Mouse (Mus musculus) heart, embryonic 12.5 days (tissue): ENCODE data around the gene Gdf9. TPM values are rescaled to one million over a fixed set of nuclear protein-coding genes. Genes with fewer than 3 reads are reported as not detected.
A peak's percentile ranks its signal among the peaks of the same experiment; 100 is the strongest.

Experiments used
- ATAC-seq: fragments of 200-750 bp; cut with Nextera tagmentation; 2 replicates; pipeline ENCODE4 v1.8.0; 2017; ENCODE audit warnings: moderate TSS enrichment, moderate library complexity; ENCODE audit not compliant: insufficient number of reproducible peaks, low FRiP score
- H3K27ac ChIP-seq: fragments of 300-500 bp; sonication (generic); 2 replicates; pipeline ENCODE4 v1.5.1; 2016; ENCODE audit warnings: mild to moderate bottlenecking, moderate library complexity; ENCODE audit not compliant: poor library complexity, severe bottlenecking
- H3K27me3 ChIP-seq: fragments of 300-500 bp; sonication (generic); replicated peaks from 2 replicates; pipeline ENCODE4 v1.6.1; 2016; ENCODE audit warnings: mild to moderate bottlenecking, moderate library complexity
- H3K36me3 ChIP-seq: fragments of 300-500 bp; sonication (generic); 2 replicates; pipeline ENCODE4 v1.6.1; 2016; ENCODE audit warnings: mild to moderate bottlenecking, moderate library complexity
- H3K4me1 ChIP-seq: fragments of 300-500 bp; sonication (generic); replicated peaks from 2 replicates; pipeline ENCODE4 v1.6.1; 2016; ENCODE audit warnings: mild to moderate bottlenecking
- H3K4me2 ChIP-seq: fragments of 300-500 bp; sonication (generic); 2 replicates; pipeline ENCODE4 v1.6.1; 2016; ENCODE audit warnings: mild to moderate bottlenecking, moderate library complexity
- H3K4me3 ChIP-seq: fragments of 300-500 bp; sonication (generic); 2 replicates; pipeline ENCODE4 v1.5.1; 2016; ENCODE audit warnings: mild to moderate bottlenecking
- H3K9ac ChIP-seq: fragments of 300-500 bp; sonication (generic); 2 replicates; pipeline ENCODE4 v1.6.1; 2016; ENCODE audit warnings: mild to moderate bottlenecking, moderate library complexity
- H3K9me3 ChIP-seq: fragments of 300-500 bp; sonication (generic); replicated peaks from 2 replicates; pipeline ENCODE4 v1.6.1; 2016; ENCODE audit warnings: mild to moderate bottlenecking, moderate library complexity
- WGBS: fragments of 180-500 bp; shearing (Covaris S2); methylation state at CpG from one replicate; pipeline ENCODE4 v1.1.7; 2016; 5-methylcytosine and 5-hydroxymethylcytosine counted together
- polyA plus RNA-seq: library from polyadenylated mRNA; unstranded; fragments of >200 nt; fragmentation: Nextera tagmentation; extraction: Ambion mirVana; gene quantifications from 2 replicates; pipeline ENCODE4 v1.2.1, GENCODE M21; 2016

Gene Gdf9
- polyA plus RNA-seq, 1 experiment from 2014 or later, result 0.56 TPM

DNA sequence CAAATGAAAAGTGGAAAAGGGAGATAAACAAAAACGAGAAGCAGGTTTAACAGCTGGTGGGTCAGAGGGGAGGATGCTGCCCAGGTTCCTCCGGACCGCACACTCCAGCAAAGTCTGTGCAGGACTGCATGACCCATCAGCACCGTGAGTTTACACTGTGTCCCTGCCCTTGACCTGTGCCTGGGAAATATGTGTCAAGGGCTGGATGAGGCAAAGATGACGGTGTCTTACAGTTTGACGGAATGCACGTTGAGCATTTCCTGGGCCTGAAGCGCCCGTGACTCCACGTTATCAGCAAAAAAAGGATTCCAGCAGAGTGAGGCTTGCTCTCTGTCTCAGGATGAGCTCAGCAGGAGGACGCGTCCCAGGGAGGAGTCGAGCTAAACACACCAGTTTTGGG, 14.7 kb downstream of the Gdf9 start:
- Histone ChIP-seq H3K36me3 (no peaks in the 10 kb centered on the region), H3K4me2 (no peak overlapping the region), H3K9ac (no peak overlapping the region; the same call in 1 of the 2 replicates), H3K9me3 (no peaks in the 10 kb centered on the region), H3K4me1 (peaks cover 16% of the 10 kb centered on the region), H3K4me3 (no peak overlapping the region), H3K27me3 (0 out of 2 replicates have a peak, but pooled peaks cover 3% of the 10 kb centered on the region), H3K27ac (no peak overlapping the region)
- 29% methylated on average over 13 of the region's 13 CpGs for WGBS
- no peak for ATAC-seq

GRCm38 (mm10) chr11:53446183-53446582, 15.4 kb downstream of the Gdf9 start:
- H3K4me1 ChIP-seq, result peaks cover 16% of the 10 kb centered on the region
- H3K4me2 ChIP-seq, result no peak overlapping the region
- ATAC-seq, result no peak
- 85% methylated on average over 13 of the region's 13 CpGs for WGBS
- H3K27me3 ChIP-seq, result 0 out of 2 replicates have a peak, but pooled peaks cover 3% of the 10 kb centered on the region
- H3K27ac ChIP-seq, result no peak overlapping the region
- no peaks in the 10 kb centered on the region for H3K9me3 ChIP-seq
- H3K36me3 ChIP-seq, result no peaks in the 10 kb centered on the region
- H3K4me3 ChIP-seq, result no peak overlapping the region
- no peak overlapping the region for H3K9ac ChIP-seq

GRCm38 (mm10) chr11:53447996-53448395, 17.2 kb downstream of the Gdf9 start:
- Histone ChIP-seq H3K36me3 (no peaks in the 10 kb centered on the region), H3K4me2 (no peak overlapping the region), H3K27me3 (0 out of 2 replicates have a peak, but pooled peaks cover 3% of the 10 kb centered on the region), H3K9me3 (no peaks in the 10 kb centered on the region), H3K4me1 (0 out of 2 replicates have a peak, but pooled peaks cover 7% of the 10 kb centered on the region), H3K4me3 (no peak overlapping the region), H3K27ac (no peak overlapping the region), H3K9ac (no peak overlapping the region)
- WGBS, result 88% methylated on average over 8 of the region's 8 CpGs
- ATAC-seq, result no peak

DNA sequence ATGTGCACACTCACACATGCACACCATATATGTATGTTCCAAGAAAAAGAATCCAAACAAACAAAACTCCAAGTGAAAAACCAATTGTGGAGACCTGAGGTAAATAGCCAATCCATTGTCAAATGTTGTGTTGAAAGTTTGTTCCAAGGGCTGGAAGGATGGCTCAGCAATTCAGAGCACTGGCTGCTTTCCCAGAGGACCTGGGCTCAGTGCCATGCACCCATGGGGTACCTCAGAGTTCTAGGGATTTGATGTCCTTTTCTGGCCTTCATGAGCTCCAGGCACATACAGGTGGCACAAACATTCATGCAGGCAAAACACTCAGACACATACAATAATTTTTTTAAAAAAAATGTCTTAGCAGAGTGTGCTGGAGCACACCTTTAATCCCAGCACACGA, 17.7 kb downstream of the Gdf9 start:
- 83% methylated on average over 1 of the region's 1 CpGs for WGBS
- H3K4me2 ChIP-seq, result no peak overlapping the region
- no peaks in the 10 kb centered on the region for H3K36me3 ChIP-seq
- H3K9ac ChIP-seq, result no peak overlapping the region
- H3K4me3 ChIP-seq, result no peak overlapping the region
- no peak for ATAC-seq
- no peak overlapping the region for H3K27ac ChIP-seq
- 0 out of 2 replicates have a peak, but pooled peaks cover 3% of the 10 kb centered on the region for H3K27me3 ChIP-seq
- no peaks in the 10 kb centered on the region for H3K9me3 ChIP-seq
- H3K4me1 ChIP-seq, result 0 out of 2 replicates have a peak, but pooled peaks cover 7% of the 10 kb centered on the region

DNA sequence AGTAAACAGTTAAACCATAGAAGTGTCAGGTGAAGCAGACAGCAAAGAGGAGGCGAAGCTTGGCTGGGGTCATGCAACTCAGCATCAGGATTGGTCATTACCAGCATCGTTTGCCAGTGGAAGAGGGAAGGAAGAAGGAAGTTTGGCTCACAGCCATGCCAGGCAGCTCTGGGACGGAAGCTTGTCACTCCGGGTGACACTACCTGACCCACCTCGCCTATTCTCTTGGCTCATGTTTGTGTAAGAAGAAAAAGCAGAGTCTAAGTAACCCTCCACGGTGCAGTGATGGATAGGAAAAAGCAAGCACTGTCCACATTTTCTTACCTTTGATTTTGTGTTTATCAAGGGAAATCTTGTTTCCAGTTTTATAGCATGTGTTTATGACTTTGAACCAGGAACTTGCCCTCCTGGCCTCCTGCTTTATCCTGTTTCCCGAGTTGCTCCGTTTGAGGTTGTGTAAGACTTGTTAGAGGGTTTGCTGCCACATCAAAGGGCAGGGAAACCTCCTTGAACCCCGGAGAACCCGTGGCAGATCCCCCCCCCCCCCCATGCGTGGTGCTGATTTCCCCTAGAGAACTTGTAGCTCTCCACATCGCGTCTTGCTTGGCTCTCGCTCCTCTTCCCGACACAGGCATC, 19.4 kb downstream of the Gdf9 start:
- Histone ChIP-seq H3K4me1 (0 out of 2 replicates have a peak, but pooled peaks cover 7% of the 10 kb centered on the region), H3K36me3 (no peaks in the 10 kb centered on the region), H3K9me3 (no peaks in the 10 kb centered on the region), H3K27ac (no peak overlapping the region), H3K4me2 (no peak overlapping the region), H3K4me3 (no peak overlapping the region), H3K9ac (no peak overlapping the region), H3K27me3 (0 out of 2 replicates have a peak, but pooled peaks cover 3% of the 10 kb centered on the region)
- no peak for ATAC-seq
- 36% methylated on average over 15 of the region's 15 CpGs for WGBS

DNA sequence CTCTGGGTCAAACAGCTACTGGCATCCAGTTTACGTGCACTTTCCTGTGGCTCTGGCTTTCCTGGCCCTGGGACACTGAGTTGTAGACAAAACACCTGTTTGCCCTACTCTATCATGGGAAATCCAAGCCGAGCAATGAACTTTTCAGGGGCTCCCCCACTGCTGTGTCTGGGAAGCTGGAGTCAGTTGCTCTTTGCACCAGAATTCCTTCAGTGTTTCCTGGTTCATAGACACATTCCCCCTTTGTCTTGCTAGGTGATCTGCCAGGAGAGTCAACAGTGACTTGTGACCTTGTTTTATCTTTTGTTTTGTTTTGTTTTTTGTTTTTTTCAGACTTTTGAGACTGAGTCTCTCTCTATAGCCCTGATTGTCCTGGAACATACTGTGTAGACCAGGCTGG, 20.5 kb downstream of the Gdf9 start:
- no peak overlapping the region for H3K9ac ChIP-seq
- no peaks in the 10 kb centered on the region for H3K36me3 ChIP-seq
- 72% methylated on average over 2 of the region's 2 CpGs for WGBS
- H3K4me1 ChIP-seq, result 0 out of 2 replicates have a peak, but pooled peaks cover 3% of the 10 kb centered on the region
- no peak overlapping the region for H3K4me2 ChIP-seq
- no peak for ATAC-seq
- no peak overlapping the region for H3K4me3 ChIP-seq
- no peaks in the 10 kb centered on the region for H3K9me3 ChIP-seq
- H3K27ac ChIP-seq, result no peak overlapping the region
- 0 out of 2 replicates have a peak, but pooled peaks cover 3% of the 10 kb centered on the region for H3K27me3 ChIP-seq

- Histone ChIP-seq H3K4me2 (no peak overlapping the region), H3K27me3 (0 out of 2 replicates have a peak, but pooled peaks cover 3% of the 10 kb centered on the region), H3K9ac (no peak overlapping the region), H3K4me3 (no peak overlapping the region), H3K27ac (no peak overlapping the region), H3K36me3 (no peaks in the 10 kb centered on the region), H3K9me3 (no peaks in the 10 kb centered on the region), H3K4me1 (peaks cover 3% of the 10 kb centered on the region; the same call in 1 of the 2 replicates)
- WGBS, result 93% methylated on average over 9 of the region's 9 CpGs
- no peak for ATAC-seq
Observed at GRCm38 (mm10) chr11:53452396-53452795, 21.6 kb downstream of the Gdf9 start.

DNA sequence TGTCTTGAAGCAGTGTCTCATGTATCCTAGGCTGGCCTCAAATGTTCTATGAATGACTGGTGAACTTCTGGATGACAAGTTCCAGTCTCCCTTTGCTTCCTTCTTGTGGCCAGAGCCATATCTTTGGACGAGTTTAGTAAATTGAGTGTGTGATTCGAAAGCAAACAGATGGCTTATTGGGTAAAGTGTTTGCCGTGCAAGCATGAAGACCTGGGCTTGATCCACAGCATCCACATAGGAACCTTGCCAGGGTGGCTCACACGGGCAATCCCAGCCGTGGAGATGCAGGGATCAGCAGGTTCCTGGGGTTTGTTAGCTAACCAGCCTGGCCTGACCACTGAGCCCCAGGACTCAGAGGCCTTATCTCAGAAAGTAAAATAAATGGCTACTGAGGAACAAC, 22.2 kb downstream of the Gdf9 start:
- Histone ChIP-seq H3K27ac (no peak overlapping the region), H3K9me3 (no peaks in the 10 kb centered on the region), H3K36me3 (no peaks in the 10 kb centered on the region), H3K27me3 (peaks cover 9% of the 10 kb centered on the region; the same call in 1 of the 2 replicates), H3K9ac (no peak overlapping the region), H3K4me1 (peaks cover 3% of the 10 kb centered on the region; the same call in 1 of the 2 replicates), H3K4me3 (no peak overlapping the region), H3K4me2 (no peak overlapping the region)
- 77% methylated on average over 5 of the region's 5 CpGs for WGBS
- no peak for ATAC-seq

DNA sequence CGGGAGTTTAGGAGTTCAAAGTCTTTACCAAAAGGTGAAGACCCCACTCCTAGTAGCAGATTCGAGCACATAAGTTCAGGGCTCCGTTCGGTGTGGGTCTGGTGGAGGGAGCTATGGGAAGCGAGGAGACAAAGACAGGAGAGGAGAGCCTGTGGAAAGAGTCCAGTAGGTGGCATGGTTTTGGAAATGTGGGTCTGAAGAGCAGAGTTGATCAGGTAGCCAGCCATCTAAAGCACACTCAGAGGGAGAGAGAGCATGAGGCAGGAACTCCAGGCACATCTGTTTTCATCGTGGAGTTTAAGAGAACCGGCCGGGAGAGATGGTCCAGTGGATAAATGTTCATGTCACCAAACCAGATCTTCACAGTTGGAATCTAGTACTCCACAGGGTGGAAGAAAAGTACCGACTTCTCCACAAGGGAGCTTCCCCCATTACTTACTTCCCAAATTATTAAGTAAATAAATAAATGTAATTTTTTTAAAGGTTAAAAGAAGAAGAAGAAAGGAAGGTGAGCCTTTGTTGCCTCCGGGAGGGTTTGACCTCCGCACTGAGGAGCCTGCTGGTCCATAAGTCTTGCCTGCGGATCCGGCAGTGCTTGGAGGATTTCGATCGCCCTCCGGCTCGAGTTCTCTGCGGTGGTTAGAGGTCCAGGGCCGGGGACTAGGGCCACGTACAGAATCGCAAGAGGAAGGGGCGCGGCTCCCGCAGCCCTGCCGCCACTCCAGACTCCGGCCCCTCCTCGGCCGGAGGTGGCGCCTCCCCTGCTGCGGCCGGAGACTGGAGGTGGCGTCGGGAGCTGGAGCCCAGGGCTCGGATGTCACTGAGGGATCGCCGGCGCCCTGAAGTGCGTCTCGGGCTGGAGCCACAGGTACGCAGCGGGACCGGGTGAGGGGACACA, 25.9 kb downstream of the Gdf9 start, which contains the start of the genes Gm10447 and Shroom1:
Gm10447 (minus strand) TSS at position 637 of the 898 bp plus-strand sequence.
Shroom1 (plus strand) TSS at position 732 of the 898 bp plus-strand sequence.
- Histone ChIP-seq H3K4me1 (no peaks in the 10 kb centered on the region; the same call in 1 of the 2 replicates), H3K9ac (peak within 1 kb of the TSS; percentile 75), H3K9me3 (no peaks in the 10 kb centered on the region), H3K27ac (peak within 1 kb of the TSS; percentile 33; the same call in 1 of the 2 replicates), H3K27me3 (peaks cover 24% of the 10 kb centered on the region), H3K4me2 (peak within 1 kb of the TSS; percentile 87), H3K4me3 (peak within 1 kb of the TSS; percentile 58), H3K36me3 (no peaks in the 10 kb centered on the region)
- peak; percentile 89 for ATAC-seq
- 3% methylated on average over 42 of the region's 42 CpGs for WGBS

- no peaks in the 10 kb centered on the region for H3K9me3 ChIP-seq
- peaks cover 31% of the 10 kb centered on the region for H3K27me3 ChIP-seq
- peak overlapping the region; percentile 58 for H3K4me3 ChIP-seq
- H3K4me1 ChIP-seq, result no peaks in the 10 kb centered on the region; the same call in 1 of the 2 replicates
- H3K27ac ChIP-seq, result peak overlapping the region; percentile 14; the same call in 1 of the 2 replicates
- H3K36me3 ChIP-seq, result no peaks in the 10 kb centered on the region
- peak overlapping the region; percentile 75 for H3K9ac ChIP-seq
- 3% methylated on average over 29 of the region's 29 CpGs for WGBS
- peak overlapping the region; percentile 87 for H3K4me2 ChIP-seq
- ATAC-seq, result peak; percentile 24; the same call in 1 of the 2 replicates
Observed at GRCm38 (mm10) chr11:53457372-53457954, 26.6 kb downstream of the Gdf9 start.
